Mouse (Mus musculus): ENCODE data around the gene Arhgap21.

Gene Arhgap21

DNA sequence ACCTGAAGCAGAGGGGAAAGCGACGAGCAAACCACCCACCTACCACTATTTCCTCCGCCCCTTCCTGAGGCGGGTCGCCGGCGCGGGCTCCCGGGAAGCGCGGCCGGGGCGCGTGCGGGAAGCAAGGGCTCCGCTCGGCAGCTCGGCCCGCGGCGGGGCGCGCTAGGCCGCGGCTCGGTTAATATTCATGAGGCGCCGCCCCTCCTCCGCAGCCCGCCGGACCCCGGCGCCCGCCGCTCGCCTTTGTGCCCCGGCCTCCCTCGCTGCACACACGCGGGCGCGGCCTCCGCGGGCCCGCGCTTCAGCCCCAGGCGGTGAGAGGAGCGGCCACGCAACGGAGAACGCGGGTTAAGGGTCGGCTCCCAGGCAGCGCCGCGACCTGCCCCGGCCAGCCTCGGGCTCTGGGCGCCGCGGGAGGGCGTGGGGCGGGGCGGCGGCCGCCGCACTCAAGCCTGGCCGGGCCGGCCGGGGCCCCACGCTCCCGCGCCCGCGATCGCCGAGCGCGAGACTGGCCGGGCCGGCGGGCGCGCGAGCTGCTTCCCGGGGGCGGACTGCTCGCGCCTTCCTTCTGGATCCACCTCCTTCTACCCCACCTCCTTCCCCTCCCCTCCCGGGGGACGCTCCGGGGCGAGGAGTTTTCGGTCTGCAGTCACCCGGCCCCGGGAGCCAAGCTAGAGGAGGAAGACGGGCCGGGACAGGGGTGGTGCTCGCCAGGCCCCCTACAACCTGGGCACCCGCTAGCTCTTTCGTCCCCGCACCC lies at the start of gene Arhgap21:
TSS of gene Arhgap21 (minus strand) at position 441 of the 760 bp plus-strand sequence.
- peak; percentile 68 for DNase-seq

DNA sequence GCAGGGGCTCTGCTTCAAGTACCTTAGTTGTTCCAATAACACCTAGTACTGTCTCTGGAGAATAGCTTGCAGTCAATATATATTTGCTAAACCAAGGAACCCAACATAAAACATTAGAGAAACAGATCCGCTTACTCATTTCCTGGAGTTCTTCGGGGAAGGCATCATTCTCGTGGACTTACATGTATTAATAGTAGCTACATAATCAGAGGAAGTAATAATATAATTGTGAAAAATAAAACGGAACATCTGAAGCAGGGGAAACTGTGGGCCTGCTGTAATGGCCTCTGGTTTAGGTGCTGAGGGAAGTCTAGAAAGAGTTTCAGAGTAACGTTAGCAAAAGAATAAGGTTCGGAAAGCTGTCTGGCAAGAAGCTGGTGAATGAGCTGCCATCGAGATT lies 47.9 kb upstream of the Arhgap21 start:
- no peak for DNase-seq

DNA sequence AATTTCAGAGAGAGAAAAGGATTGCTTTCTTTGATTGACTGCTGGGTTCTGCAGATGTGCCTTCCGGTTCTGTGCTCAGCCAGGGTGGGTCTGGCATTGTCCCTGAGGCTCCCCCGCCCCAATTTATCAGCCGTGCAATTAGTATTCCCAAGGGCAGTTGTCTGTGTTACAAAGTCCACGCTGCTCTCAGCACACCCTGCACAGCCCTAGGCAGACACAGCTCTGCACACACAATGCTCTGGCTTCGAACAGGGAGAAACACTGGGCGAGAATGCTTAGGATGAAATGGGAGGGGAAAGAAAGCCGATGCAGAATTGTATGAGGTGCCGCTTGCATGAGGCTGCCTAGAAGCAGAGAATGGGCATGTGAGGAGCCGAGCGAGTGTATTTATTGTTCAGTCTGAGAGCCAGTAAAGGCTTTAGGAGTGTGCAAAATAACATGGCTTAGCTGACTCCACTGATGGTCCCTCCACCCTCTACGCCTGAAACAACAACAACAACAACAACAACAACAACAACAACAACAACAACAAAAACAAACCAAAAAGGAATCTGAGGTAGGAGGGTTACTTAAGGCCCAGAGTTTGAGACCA lies 42.2 kb upstream of the Arhgap21 start:
- no peak for DNase-seq

DNA sequence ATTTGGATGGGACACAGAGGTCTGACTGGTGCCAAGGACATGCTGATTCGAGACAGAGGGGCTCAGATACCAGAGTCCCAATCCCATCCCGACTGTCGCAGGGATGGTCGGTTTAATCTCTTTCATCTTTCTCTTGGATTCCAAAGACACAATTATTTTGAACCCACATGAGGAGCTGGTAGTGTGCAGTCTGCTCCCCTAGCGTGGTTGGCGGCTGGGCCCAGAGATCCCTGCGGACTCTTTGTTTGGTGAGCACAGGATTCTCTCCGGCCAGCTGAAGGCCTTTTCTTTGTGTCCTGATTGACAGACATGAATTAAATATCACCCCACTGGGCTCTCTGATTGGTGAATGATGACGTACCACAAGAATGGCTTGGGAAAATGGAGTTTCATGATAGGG lies 41.5 kb upstream of the Arhgap21 start:
- no peak for DNase-seq

DNA sequence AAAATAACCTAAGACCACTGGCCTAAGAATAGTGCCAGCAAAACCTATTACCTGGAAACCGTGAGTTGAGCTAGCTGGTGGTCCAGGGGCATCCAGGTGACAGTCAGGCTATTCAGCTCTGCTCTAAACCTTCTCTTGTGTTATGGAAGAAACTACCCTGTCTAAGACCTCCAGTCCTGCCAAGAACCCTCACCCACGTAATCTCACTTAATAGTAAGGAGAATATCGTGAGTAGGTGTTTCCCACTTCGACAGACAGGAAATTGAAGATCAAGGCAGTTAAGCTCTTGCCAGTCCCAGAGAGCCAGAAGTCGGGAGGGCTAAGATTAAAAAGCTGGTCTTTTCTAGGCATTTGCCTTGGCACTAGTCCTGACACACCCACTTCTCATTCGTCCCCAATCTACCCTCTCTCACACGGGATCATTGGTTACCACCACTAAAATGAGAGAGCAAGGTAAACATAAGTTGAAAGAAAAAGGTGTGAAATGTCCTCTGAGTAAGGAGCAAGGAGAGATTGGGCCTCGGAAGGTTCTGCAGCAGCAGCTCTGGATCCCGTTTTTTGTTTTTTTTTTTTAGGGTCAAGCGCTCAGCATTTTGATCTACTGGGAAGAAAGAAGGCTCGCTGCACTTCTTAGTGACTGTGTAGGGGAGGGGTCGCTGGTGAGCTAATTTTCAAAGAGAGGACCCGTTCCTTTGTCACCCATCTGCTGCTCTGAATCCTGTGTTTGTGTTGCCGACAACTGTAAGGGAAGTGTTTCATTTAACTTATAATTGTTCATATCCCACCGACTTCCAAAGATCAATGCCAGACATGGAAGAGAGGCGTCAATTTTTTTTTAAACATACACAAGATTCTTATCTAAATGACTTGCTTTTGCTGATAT lies 40.8 kb upstream of the Arhgap21 start:
- no peak for DNase-seq

DNA sequence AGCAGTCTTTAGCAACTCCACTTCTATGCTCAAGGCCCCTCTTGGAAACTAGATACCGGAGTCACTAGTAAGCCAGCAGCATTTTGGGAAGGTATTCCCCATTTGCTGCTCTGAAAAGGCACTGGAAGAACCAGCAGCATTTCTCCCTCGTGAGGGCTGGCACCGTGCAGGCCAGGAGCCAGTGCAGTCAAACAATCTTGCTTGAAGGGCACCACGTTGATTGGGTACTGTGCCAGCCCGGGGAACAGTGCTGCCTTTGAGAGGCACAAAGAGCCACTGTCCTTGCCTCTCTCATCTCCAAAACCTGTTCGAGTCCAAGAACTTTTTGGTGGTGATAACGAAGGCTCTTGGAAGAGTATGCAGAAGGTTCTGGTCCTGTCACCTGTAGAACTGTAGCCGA lies 33.9 kb upstream of the Arhgap21 start:
- no peak for DNase-seq

DNA sequence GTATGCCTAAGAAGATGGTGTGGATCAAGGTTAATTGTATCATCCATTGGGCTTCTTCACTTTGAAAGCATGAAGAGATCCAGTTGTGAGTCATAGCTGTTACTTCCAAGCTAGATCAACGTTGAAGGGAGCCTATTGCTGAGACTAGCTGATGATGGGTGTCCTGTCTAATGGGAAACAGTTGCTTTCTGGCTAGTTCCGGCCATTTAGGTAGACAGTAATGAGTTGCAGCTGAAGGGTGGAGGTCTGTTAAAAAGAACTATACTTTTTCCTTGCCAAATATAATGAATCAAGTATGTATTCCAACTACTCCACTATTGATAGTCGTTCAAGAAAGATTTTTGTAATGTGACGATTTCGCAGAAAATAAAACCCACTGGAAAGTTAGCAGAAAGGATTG lies 32.5 kb upstream of the Arhgap21 start:
- DNase-seq, result no peak

DNA sequence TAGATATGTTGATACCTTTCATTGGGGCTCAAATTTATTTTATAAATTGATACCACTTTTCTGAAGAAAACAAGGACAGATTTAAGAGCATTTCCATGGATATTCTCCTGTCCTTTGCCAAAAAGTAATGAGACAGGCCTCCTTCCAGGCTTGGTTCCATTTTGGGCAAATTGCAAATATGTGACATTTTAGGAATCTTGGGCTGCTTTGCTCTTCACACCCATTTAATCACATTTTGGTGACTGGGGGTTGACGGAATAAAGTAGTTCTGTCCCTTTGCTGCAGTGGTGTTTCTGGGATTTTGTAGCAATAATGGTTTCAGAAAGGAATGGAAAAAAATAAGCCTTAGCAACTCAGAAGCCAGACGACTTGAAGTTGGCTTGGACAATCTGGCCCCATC lies 26.9 kb upstream of the Arhgap21 start:
- no peak for DNase-seq

DNA sequence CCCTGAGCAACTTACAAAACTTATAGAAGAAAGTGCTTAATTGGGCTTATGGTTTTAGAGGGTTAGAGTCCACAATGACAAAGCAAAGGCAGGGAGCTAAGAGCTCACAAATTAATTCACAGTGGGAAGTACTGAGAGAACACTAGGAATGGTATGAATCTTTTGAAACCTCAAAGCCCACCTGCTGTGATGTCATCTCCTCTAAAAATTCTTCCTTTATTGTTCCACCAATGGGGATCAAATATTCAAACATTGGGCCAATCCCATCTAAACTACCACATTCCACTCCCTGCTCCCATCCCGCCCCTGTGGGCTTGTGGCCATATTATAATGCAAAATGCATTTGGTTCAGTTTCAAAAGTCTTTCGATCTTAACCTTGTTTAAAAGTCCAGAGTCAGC lies 22.8 kb upstream of the Arhgap21 start:
- DNase-seq, result no peak

DNA sequence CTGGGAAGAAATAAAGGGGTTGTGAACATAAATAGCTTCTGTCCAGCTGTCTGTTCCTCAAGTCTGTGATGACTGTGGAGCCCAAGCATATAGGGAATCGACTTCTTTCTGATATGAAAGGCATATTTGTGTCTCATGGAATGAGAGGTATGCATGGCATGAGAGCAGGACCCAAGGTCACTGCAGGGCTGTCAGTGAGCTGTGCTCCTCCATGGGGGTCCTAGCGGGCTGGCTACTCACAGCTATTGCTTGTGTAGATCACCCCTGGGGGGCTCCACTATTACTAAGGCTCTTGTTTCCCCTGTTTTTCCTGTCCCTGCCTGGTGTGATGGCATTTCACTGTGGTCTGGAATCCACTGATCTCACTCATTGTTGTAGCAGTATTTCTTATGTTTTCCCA lies 22.2 kb upstream of the Arhgap21 start:
- DNase-seq, result no peak

DNA sequence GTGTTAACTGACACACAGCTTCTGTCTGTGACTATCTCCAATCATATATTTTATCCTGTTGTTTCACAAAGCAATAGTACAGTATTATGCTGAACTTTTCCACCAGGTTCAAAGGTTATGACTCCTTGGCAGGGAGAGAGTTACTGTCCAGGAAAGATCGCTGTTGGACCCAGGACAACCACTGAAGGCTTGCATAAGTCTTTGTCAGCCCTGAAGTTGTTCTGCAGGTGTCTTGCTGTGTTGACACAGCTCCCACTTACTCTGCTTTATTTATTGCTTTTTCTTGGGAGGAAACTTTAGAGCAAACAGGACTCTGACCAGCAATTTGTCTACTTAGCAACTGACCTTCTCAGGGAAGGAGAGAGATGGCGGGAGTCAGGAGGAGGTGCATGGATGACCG lies 21.4 kb upstream of the Arhgap21 start:
- DNase-seq, result peak; percentile 50

DNA sequence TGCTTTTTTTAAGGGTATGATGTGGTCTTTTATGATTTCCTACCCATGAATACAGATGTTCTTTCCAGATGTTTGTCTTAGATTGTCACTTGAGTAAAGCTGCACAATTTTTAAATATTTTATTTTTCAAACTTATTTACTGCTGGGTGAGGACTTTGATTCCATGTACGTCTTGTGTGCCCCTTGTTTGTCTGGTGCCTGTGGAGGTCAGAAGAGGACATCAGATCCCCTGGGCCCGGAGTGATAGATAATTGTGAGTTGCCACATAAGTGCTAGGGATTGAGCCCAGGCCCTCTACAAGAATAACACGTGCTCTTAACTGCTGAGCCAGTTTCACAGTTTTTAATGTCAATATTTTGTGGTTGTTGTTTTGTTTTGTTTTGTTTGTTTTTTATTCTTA lies 19.1 kb upstream of the Arhgap21 start:
- DNase-seq, result no peak

DNA sequence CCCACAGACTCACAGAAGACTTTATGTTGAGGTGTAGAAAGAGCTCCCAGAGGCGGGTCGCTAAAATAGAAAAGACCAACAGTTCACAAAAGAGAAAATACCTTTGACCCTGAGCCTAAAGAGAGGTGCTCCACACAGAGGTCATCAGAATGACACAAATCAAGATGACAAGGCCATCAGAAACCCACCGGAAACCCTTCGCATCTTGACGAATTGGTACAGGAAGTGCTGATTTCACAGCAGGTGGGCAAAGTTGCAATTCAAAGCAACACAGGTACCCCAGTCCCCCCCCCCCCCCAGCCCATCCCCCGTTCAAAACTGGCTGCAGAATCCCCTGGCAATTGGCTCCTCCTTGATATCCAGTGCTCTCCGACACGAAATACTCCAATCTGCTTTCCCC lies 10.0 kb upstream of the Arhgap21 start:
- no peak for DNase-seq

DNA sequence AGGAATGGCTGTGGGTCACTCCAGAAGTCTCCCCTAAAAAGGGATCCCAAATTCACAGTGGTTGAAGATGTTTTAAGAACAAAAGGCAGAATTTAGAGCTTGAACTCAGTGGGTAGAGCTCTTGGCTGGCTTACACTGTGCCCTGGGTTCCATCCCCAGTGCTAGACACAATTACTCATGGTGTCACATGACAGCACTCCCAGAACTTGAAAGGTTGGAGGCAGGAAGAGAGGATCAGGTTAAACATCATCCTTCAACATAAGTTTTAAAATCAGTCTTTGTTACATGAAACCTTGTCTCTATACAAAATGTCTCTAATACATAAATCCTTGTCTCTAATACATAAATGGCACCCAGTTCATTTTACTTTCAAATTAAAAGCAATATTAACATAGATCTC lies 8.4 kb upstream of the Arhgap21 start:
- no peak for DNase-seq

DNA sequence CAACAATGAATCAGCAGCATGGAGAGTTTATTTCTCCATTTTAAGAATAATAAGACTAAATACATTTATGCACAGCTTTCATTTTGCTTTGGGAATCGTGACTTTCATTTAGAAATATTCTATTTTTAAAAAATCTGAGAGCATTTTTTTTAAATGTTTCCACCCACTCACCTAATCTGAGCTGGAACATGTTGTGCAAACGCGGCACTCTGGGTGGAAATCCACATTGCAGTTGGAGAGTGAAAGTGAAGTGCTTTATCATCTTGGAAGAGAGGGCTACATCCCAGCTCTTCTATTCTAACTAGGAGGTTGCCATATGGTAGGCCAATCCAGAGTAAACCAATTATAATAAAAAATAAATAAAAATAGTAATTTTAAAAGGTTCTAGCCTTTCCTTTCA lies 4.8 kb upstream of the Arhgap21 start:
- no peak for DNase-seq

DNA sequence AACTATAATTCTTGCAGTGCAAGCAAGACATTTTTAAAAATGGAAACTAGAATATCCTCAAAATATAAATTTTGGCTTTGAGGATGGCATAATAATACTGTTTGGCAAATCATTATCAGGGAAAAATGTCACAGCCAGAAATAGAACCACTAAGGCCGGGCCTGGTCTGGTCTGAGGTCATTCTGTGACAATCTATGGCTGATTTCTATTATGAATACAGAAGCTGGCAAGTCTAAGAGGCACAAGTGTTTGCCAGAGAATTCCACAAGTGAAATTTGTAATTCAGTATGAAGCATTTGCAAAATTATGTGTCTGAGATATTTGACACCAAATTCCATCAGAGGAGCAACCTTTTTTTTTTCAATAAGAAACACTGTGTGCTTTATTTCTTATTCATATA lies 3.5 kb upstream of the Arhgap21 start:
- DNase-seq, result no peak

DNA sequence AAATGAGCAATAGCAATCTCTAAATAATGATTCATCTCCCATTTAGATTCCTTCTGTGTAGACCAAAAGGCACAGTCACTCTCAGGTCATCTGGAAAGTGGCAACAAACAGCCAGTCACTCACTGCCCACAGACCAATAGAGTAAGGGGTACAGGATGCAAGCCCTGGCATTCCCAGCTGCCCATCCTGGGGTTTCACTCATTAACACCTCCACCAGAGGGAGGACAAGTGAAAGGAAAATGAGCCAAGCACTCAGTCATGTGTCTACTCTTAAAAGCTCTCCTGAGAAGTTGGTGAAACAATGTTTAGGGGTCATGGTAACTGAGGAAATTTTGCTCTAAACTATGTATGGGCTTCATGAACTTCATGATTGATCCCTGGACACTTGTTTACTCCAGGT lies 2.9 kb upstream of the Arhgap21 start:
- DNase-seq, result no peak

DNA sequence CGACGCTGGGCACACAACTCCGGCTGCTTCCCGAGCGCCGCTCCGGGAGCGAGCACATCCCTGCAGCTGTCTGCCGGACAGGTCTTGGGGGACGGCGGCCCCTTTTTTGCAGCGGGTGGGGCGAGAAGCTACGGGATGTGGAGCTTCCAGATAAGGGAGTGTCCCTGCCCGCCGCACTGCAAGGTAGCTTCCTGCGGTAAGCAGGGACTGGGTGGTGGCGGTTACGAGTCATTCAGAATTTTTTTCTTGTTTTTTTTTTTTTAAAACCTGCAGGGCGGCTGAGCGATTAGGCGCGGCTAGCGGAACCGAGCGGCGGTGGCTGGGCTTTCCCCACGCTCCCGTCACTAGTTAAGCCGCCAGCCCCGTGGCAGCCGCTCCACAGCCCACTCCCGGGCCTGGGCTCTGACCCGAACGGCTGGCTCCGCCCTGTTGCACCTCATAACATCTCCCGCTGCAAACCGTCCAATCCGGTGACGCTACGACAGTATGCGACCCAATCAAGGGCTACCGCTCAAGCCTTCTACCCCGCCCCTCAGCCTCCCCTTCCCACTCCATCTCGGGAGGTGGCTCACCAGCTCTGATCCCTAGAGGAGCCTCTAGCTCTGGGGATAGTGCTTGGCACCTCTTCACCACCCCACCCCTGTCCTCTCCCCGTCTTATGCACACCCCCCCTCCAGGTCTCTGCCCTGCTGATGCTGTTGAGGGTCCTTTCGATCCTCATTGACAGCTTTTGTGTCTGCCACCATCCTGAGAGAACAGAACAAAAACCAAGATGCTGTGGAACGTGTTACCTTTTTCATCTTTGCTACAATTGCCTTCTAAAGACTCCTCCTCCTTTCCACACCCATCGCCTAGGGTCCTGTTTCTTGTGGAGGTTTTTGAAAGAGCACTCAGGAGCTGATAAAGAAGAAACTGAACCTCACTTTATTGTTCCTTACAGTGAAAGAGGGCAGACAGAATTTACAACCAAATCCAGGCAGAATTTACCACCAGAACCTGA lies 820 bp upstream of the Arhgap21 start:
- DNase-seq, result peak; percentile 94

DNA sequence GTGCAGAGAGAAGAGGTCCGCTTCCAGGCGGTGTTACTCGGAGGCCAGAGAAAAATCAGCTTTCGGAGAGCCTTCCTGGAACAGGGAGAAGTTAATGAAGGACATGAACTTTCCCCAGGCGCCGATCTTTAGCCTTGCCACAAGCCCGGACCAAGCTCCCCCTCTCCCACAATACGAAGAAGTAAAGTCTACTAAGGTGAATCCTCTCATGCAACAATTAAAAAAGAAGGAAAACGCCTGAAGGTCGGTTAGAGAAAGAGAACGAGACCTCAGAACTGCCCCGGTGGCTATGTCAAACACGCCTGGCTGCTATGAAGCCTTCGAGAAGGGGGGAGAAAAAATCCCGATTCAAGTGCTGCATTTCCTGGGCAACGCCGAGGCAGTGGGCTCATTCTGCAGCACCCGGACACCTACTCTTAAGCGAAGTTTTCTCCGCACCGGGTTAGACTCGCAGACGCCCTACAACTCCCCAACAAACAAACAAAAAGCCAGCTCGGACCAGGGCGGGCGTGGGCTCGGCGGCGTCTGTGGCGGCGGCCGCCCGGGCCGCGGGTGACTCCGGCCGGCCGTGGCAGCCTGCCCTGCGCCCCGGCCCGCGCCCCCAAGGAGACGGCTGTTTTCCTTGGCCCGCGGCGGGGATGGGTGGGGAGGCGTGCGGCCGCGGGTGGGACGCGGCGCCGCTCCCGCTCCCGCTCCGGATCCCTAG lies 882 bp downstream of the Arhgap21 start:
- DNase-seq, result peak; percentile 45

DNA sequence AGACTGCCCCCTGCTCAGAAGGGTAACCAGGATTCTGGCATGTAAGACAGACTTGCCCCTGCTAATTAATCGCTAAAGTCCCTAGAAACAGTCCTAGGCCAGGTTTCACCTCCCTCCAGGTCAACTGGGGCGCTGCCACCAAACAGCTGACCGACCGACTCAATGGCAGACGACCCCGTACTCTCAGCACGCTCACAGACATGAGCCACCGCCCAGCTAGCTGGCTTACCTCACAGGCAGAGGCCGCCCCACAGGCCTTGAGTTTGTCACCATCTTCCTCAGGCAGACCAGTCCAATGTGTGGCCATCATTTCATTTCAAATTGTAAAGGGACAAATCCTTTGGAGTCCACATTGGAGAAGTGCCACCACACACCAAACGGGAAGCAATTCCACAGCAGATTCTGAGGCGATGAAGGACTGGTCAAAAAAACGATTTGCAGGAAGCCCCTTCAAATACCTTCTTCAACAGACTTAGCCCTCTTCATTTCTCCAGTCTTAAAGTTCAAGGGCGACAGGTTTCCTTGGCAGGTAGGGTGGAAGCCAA lies 1.5 kb downstream of the Arhgap21 start:
- peak; percentile 30 for DNase-seq
